Mouse (Mus musculus): ENCODE data around the gene Psrc1. TPM values are rescaled to one million over a fixed set of nuclear protein-coding genes. Genes with fewer than 3 reads are reported as not detected.
A peak's percentile ranks its signal among the peaks of the same experiment; 100 is the strongest.

Psrc1 gene
- total RNA-seq, 1 experiment from 2014 or later: 0.35 TPM

DNA sequence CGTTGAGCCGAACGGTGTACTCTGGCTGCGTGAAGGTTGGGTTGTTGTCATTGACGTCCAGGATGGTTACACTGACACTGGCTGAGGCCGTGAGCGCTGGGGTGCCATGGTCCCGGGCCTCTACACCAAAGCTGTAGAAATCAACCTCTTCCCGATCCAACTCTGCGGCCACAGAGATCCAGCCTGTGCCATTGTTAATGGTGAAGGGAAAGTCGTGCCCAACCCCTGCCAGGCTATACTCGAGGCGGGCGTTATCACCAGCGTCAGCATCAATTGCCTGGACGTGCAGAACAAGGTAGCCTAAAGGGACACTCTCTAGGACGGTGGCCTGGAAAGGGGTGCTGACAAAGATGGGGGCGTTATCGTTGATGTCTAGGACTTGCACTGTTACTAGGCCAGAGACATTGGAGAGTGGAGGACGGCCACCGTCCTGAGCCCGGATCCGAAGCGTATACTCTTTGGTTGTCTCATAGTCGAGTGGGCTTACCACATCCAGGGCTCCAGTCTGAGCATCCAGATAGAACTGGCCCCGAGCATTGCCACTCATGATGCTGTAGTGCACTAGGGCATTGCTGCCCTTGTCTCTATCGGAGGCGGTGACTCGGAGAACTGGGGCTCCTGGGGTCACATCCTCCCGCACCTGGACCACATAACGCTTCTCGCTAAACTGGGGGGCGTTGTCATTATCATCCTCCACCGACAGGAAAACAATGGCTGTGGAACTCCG lies 30.2 kb downstream of the Psrc1 start:
- no peak for ATAC-seq (ENCODE audit: extremely low read depth, insufficient number of reproducible peaks, low FRiP score, poor library complexity, severe bottlenecking)

GRCm38 (mm10) chr3:108414857-108415830 lies 31.5 kb downstream of the Psrc1 start, which contains the start of gene Celsr2:
Celsr2 (minus strand) TSS chr3:108415552.
- no peak for ATAC-seq (ENCODE audit: extremely low read depth, insufficient number of reproducible peaks, low FRiP score, poor library complexity, severe bottlenecking)

DNA sequence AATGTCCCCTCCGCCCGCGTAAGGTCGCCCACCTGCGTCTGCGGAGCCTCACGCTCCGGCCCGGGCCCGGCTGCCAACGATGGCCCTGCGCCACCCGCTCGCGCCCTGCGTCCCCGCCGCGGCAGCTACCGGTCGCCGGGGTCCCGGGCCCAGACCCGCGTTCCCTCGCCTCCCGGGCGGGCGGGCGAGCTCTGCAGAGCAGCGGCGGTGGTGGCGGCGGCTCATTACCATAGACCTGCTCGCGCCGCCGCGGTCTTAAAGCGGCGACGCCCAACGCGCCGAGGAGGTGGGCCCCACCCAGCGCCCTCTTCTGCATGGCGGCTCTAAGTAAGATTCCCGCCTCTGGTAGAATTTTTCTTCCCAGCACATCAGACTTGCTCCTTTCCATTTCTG lies 32.2 kb downstream of the Psrc1 start:
- ATAC-seq (ENCODE audit: extremely low read depth, insufficient number of reproducible peaks, low FRiP score, poor library complexity, severe bottlenecking): peak; percentile 39; the same call in 1 of the 2 replicates

DNA sequence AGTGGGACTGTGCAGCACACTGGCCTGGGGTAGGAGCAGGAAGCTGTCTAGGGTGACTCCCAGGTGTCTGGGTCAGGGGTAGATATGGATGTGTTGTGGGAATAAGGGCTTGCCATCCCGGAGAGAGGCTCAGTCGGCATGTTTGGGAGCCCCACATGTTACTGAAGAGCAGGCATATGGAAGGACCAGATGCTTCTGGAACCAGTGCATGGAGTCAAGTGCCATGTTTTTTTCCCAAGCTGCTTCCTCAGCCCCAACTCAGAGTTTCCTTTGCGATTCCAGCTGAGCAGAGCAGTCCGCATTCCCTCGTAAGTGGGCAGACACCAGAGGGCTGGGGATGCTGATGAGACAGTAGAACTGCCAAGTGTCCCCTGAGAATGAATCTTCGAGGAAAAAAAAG lies 39.4 kb downstream of the Psrc1 start:
- ATAC-seq (ENCODE audit: extremely low read depth, insufficient number of reproducible peaks, low FRiP score, poor library complexity, severe bottlenecking): no peak

- ATAC-seq (ENCODE audit: extremely low read depth, insufficient number of reproducible peaks, low FRiP score, poor library complexity, severe bottlenecking): no peak
Observed at GRCm38 (mm10) chr3:108423844-108424801, 40.5 kb downstream of the Psrc1 start.

DNA sequence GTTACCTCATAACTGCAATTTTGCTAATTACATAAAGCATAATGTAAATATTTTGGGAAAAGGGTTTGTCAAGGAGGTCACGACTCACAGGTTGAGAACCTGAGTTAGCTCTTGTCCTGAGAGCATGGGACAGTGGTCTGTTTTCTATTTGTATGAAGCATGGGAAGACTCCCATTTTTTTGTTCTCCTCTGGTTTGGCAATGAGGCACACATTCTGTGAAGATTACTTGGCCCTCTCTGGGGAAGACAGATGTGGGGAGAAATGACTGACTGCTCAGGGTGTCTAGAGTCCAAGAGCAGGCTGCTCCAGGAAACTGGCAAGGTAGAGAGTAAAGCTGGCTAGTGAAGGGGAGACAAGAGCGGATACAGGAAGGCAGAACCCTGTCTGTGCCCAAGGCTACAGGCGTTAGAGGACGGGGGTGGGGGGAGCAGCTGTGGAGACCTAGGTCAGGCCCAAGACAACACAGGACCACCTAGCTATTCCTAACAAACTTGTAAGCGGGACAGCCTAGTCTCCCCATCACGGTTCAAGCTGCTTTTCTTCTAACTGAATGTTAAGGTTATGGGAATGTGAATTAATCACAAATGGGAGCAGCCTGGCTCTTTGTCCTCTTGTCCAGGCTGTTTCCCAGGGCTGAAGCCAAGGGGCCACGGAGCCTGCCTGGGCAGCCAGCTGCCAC lies 41.4 kb downstream of the Psrc1 start:
- no peak for ATAC-seq (ENCODE audit: extremely low read depth, insufficient number of reproducible peaks, low FRiP score, poor library complexity, severe bottlenecking)

DNA sequence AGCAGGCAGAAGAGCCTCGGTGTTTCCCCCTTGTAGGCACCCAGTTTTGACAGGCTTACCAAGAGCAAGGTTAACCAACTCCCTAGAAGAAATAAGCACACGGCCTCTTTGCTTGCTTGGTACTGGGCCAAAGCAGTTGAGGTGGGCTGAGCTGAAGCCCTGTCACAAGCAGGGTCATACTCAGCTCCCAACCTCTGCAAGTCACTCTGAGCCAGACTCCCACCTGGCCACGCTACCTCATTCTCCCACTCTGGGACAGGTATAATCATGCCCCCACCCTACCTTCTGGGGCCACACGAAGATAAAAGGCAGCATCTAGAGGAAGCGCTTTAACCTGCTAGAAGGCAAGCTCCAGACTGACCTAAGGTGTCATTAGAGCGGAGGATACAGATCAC lies 42.0 kb downstream of the Psrc1 start:
- no peak for ATAC-seq (ENCODE audit: extremely low read depth, insufficient number of reproducible peaks, low FRiP score, poor library complexity, severe bottlenecking)

- no peak for ATAC-seq (ENCODE audit: extremely low read depth, insufficient number of reproducible peaks, low FRiP score, poor library complexity, severe bottlenecking)
Observed at GRCm38 (mm10) chr3:108432542-108433187, 49.0 kb downstream of the Psrc1 start.

DNA sequence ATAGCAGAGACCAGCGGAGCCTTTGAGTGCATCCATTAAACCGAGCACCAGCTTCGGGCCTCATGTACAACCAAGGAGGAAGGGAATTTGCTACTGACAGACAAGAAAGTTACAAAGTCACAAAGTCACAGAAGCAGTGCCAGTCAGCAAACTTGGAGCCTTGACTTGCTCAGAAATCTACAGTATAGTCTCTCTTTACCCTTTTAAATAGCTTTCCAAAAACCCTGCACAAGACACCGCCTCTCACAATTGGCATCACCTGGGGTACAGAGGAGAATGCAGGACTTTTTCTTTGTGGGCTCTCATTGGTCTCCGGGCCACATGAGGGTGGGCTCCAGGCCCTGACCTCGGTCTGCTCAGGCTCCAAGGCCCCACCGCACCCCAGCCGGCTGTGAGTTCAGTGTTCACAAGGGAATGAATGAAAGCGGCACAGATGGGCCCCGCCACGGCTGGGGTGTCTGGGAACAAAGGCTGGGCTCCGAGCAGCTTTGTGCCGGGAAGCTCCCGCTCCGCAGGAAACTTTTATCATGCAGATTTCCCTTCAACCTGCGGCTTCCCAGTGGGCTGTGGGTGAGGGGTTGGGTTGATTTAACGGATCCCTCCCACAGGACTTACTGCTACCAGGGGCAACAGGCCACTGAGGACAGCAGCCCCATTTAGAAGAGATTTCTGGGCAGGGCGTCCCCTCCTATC lies 49.7 kb downstream of the Psrc1 start:
- ATAC-seq (ENCODE audit: extremely low read depth, insufficient number of reproducible peaks, low FRiP score, poor library complexity, severe bottlenecking): no peak

DNA sequence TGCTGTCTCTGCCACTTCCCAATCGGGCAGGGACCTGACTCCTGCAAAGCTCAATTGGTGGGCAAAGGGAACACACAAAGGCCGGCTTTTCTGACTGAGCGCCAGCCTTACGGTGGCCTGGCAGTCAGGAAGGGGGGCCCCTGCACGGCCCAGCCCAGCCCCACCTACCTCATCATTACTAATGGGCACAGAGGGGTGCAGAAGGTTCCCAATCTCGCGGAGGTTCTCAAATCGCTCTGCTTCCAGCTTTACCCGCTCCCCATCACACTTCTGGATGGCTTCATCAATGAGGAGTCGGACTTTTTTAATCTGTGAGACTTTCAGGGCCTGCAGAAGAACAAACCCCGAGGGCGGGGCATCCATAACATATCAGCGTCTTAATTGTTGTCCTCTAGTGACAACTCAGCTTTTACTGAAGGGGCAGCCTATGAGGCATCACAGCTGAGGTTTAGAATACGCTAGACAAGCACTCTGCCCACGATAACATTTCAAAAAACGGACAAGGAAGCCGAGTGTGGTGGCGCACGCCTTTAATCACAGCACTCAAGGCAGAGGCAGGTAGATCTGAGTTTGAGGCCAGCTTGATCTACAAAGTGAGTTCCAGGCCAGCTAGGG lies 50.3 kb downstream of the Psrc1 start:
- no peak for ATAC-seq (ENCODE audit: extremely low read depth, insufficient number of reproducible peaks, low FRiP score, poor library complexity, severe bottlenecking)

DNA sequence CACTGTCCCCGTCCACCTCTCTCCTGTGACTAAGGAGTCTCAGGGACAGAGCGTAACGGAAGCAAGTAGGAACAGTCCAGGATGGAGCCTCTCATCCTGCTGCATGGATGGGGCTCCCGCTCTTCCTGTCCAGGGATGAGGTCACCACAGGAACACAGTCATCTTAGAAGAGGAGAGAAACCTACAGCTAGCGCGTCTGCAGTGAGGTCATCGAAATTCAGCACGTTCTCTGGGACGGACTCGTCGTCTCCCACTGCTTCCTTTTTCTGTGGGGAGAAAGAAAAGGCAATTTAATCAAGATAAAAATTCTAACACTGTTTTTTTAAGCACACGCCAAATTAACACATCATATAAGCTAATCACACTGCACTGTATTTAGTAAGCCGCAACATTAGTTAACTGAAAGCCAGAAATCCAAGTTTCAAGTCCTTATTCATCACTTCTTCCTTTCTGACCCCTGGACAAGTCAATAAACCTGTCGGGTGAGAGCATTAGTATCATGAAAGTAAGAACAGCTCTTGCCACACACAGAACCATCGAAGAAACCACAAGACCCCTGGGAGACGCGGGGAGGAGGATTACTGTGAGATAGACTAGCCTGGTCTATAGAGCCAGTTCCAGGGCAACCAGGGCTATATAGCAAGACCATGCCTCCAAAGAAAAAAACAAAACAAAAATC lies 52.2 kb downstream of the Psrc1 start:
- ATAC-seq (ENCODE audit: extremely low read depth, insufficient number of reproducible peaks, low FRiP score, poor library complexity, severe bottlenecking): no peak

DNA sequence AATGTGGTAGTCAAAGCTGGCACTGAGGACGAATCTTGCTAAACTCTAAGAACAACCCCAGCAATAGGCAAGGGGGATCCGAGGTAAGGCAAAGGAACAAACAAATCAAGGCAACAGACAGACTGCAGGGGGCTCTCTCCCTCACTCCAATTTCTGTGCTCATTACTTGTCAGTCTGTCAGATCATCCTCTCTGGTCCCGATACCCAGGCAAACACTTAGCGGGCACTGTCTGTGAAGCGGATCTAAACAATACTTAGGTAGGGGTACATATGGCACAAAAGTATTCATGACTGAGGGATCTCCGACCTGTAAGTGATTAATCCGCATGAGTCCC lies 52.7 kb downstream of the Psrc1 start:
- no peak for ATAC-seq (ENCODE audit: extremely low read depth, insufficient number of reproducible peaks, low FRiP score, poor library complexity, severe bottlenecking)

Other genes starting within 250 kb of the Psrc1 start
- 143 and 165 TPM in 2 replicates for gene Gnai3, start 237.7 kb upstream of the Psrc1 start, total RNA-seq (2017)
- 0.23 TPM in 1 of 2 replicates, not detected in the other for gene Gpr61, start 229.0 kb upstream of the Psrc1 start, total RNA-seq (2017)
- gene Amigo1, start 197.5 kb upstream of the Psrc1 start, total RNA-seq (2017): 1.3 and 1.6 TPM in 2 replicates
- gene Cyb561d1, start 182.6 kb upstream of the Psrc1 start, total RNA-seq (2017): 26.8 and 29.0 TPM in 2 replicates
- gene Atxn7l2, start 172.9 kb upstream of the Psrc1 start, total RNA-seq (2017): 5.8 and 7.3 TPM in 2 replicates
- not detected in 2 replicates for gene Sypl2, start 157.2 kb upstream of the Psrc1 start, total RNA-seq (2017)
- gene Psma5, start 126.9 kb upstream of the Psrc1 start, total RNA-seq (2017): 54.4 and 69.7 TPM in 2 replicates
- 24.7 and 26.2 TPM in 2 replicates for gene Sort1, start 99.8 kb upstream of the Psrc1 start, total RNA-seq (2017)
- not detected in 2 replicates for gene Mybphl, start 18.9 kb upstream of the Psrc1 start, total RNA-seq (2017)
- gene Celsr2, start 31.7 kb downstream of the Psrc1 start, total RNA-seq (2017): 0.86 and 1.6 TPM in 2 replicates
- gene Sars, start 61.4 kb downstream of the Psrc1 start, total RNA-seq (2017): 148 and 192 TPM in 2 replicates
- not detected in 2 replicates for gene 1700013F07Rik, start 150.3 kb downstream of the Psrc1 start, total RNA-seq (2017)
- gene 5330417C22Rik, start 152.7 kb downstream of the Psrc1 start, total RNA-seq (2017): 0.12 TPM in 1 of 2 replicates, not detected in the other
- gene Tmem167b, start 178.6 kb downstream of the Psrc1 start, total RNA-seq (2017): 65.3 and 66.4 TPM in 2 replicates
- gene Taf13, start 187.9 kb downstream of the Psrc1 start, total RNA-seq (2017): 46.6 and 46.7 TPM in 2 replicates
- 29.6 and 38.4 TPM in 2 replicates for gene Wdr47, start 207.4 kb downstream of the Psrc1 start, total RNA-seq (2017)

Measured in neutrophil, adult 5-6 weeks (primary cell).